Mouse (Mus musculus): ENCODE measurements around the gene Pgp.
A peak's percentile ranks its signal among the peaks of the same experiment; 100 is the strongest.
"Not testable (repeated sequence)": the region's sequence is repeated elsewhere in the genome, so short reads cannot be mapped to it uniquely, and the experiment has no call there.

Pgp gene

GRCm38 (mm10) chr17:24469910-24470602 lies at the start of gene Pgp, which contains the start of gene E4f1:
Gene Pgp (plus strand): TSS chr17:24470392.
Gene E4f1 (minus strand): TSS chr17:24470313.
- peak; percentile 100 for DNase-seq

- DNase-seq = no peak
These were observed 47.1 kb upstream of the Pgp start for GRCm38 (mm10) chr17:24423114-24423513.

- no peak for DNase-seq
These were observed 45.7 kb upstream of the Pgp start for GRCm38 (mm10) chr17:24424489-24424888.

GRCm38 (mm10) chr17:24425326-24425725 lies 44.9 kb upstream of the Pgp start:
- not testable (repeated sequence) for DNase-seq

GRCm38 (mm10) chr17:24425905-24426304 lies 44.3 kb upstream of the Pgp start:
- DNase-seq = no peak

GRCm38 (mm10) chr17:24426471-24427169 lies 43.6 kb upstream of the Pgp start, which contains the start of gene Eci1:
Gene Eci1 (plus strand): TSS chr17:24426641.
- peak; percentile 80 for DNase-seq

- DNase-seq = no peak
These were observed 43.0 kb upstream of the Pgp start for GRCm38 (mm10) chr17:24427170-24427557.

GRCm38 (mm10) chr17:24429201-24429983 lies 40.8 kb upstream of the Pgp start:
- no peak for DNase-seq

GRCm38 (mm10) chr17:24437016-24437415 lies 33.2 kb upstream of the Pgp start:
- DNase-seq = no peak

GRCm38 (mm10) chr17:24440377-24440776 lies 29.8 kb upstream of the Pgp start:
- no peak for DNase-seq

GRCm38 (mm10) chr17:24441148-24441547 lies 29.0 kb upstream of the Pgp start:
- no peak for DNase-seq

- DNase-seq = no peak
These were observed 28.1 kb upstream of the Pgp start for GRCm38 (mm10) chr17:24442107-24442506.

GRCm38 (mm10) chr17:24442632-24443155 lies 27.5 kb upstream of the Pgp start, which contains the start of gene Dnase1l2:
Gene Dnase1l2 (minus strand): TSS chr17:24443105.
- no peak for DNase-seq

GRCm38 (mm10) chr17:24443409-24443808 lies 26.8 kb upstream of the Pgp start:
- DNase-seq = no peak

GRCm38 (mm10) chr17:24446590-24446989 lies 23.6 kb upstream of the Pgp start:
- DNase-seq = no peak

- DNase-seq = no peak
These were observed 20.7 kb upstream of the Pgp start for GRCm38 (mm10) chr17:24449507-24449906.

- no peak for DNase-seq
These were observed 19.0 kb upstream of the Pgp start for GRCm38 (mm10) chr17:24451220-24451619.

GRCm38 (mm10) chr17:24453372-24453771 lies 16.8 kb upstream of the Pgp start:
- DNase-seq = no peak

- no peak for DNase-seq
These were observed 15.9 kb upstream of the Pgp start for GRCm38 (mm10) chr17:24454218-24454755.

GRCm38 (mm10) chr17:24454756-24455522 lies 15.3 kb upstream of the Pgp start:
- DNase-seq = peak; percentile 95

GRCm38 (mm10) chr17:24455523-24456206 lies 14.5 kb upstream of the Pgp start:
- not testable (repeated sequence) for DNase-seq

Measured in right cerebral cortex, postnatal 4 days (tissue).